Mouse (Mus musculus): ENCODE measurements around the gene Sdsl. TPM values are rescaled to one million over a fixed set of nuclear protein-coding genes. Genes with fewer than 3 reads are reported as not detected.

The Sdsl gene
- polyA plus RNA-seq (2017; shearing (Covaris generic)): not detected

GRCm38 (mm10) chr5:120472770-120473169, at the start of gene Sdsl:
Sdsl (minus strand) TSS chr5:120472810.

GRCm38 (mm10) chr5:120510982-120511642, 38.5 kb upstream of the Sdsl start, which contains the start of gene Slc8b1:
Slc8b1 (plus strand) TSS chr5:120511168.

GRCm38 (mm10) chr5:120503144-120503795, 30.7 kb upstream of the Sdsl start, which contains the start of gene Plbd2:
Plbd2 (minus strand) TSS chr5:120503625.

GRCm38 (mm10) chr5:120476296-120476695, 3.7 kb upstream of the Sdsl start, which contains the start of gene Sds:
Sds (plus strand) TSS chr5:120476526.

GRCm38 (mm10) chr5:120431649-120432485, 40.7 kb downstream of the Sdsl start, which contains the start of gene Lhx5:
Lhx5 (plus strand) TSS chr5:120431699.

Other genes starting within 250 kb of the Sdsl start
- not detected for gene Lhx5, start 41.1 kb downstream of the Sdsl start, polyA plus RNA-seq (2017; shearing (Covaris generic))
- gene Sds, start 3.7 kb upstream of the Sdsl start, polyA plus RNA-seq (2017; shearing (Covaris generic)): not detected
- gene Plbd2, start 30.8 kb upstream of the Sdsl start, polyA plus RNA-seq (2017; shearing (Covaris generic)): 20.0 TPM
- 8.4 TPM for gene Slc8b1, start 38.4 kb upstream of the Sdsl start, polyA plus RNA-seq (2017; shearing (Covaris generic))
- gene Tpcn1, start 115.9 kb upstream of the Sdsl start, polyA plus RNA-seq (2017; shearing (Covaris generic)): 13.6 TPM
- gene Iqcd, start 116.2 kb upstream of the Sdsl start, polyA plus RNA-seq (2017; shearing (Covaris generic)): 0.90 TPM
- gene Rita1, start 139.8 kb upstream of the Sdsl start, polyA plus RNA-seq (2017; shearing (Covaris generic)): 4.0 TPM
- 87.2 TPM for gene Ddx54, start 139.9 kb upstream of the Sdsl start, polyA plus RNA-seq (2017; shearing (Covaris generic))
- not detected for gene Cfap73, start 161.4 kb upstream of the Sdsl start, polyA plus RNA-seq (2017; shearing (Covaris generic))
- 8.6 TPM for gene Rasal1, start 176.0 kb upstream of the Sdsl start, polyA plus RNA-seq (2017; shearing (Covaris generic))
- 118 TPM for gene Dtx1, start 239.1 kb upstream of the Sdsl start, polyA plus RNA-seq (2017; shearing (Covaris generic))

Data from naive thymus-derived CD4-positive, alpha-beta T cell, adult 5 months (primary cell).